ENCODE assay signal across 10 mouse cellular contexts in genomic region chr12:45929760-45930150, GRCm38 (mm10).
DNase-seq lines count a peak whose midpoint lies in the region; ATAC-seq and TF ChIP-seq lines count a peak whose summit lies in the region.
"Had no signal": no experiment of that assay in that cellular context is flagged by ENCODE, and none has a peak within 500 bp of the region (broad histone marks: within the 10 kb centered on the region; RNA-seq: fewer than 3 reads in every experiment).

No protein-coding gene starts in this region.

- no peak overlapping the region for H3K4me3 ChIP-seq in forebrain, embryonic 11.5 days (ENCODE audit: low read depth, low read length)
- no peak overlapping the region for H3K4me3 ChIP-seq in forebrain, embryonic 10.5 days
- H3K4me3 ChIP-seq in neural tube, embryonic 15.5 days (replicated peaks): no peak overlapping the region
- no peak overlapping the region for H3K4me3 ChIP-seq in liver, postnatal 0 days (ENCODE audit: low read depth, low read length)
- H3K4me3 ChIP-seq: limb, embryonic 13.5 days had no signal

- DNase-seq in forebrain, embryonic 11.5 days (ENCODE audit: low spot score): no peak
- no peak for DNase-seq in forebrain, embryonic 10.5 days (ENCODE audit: extremely low spot score, low spot score)
- peak; percentile 32 for DNase-seq in ES-CJ7 (ENCODE audit: low read depth, low spot score)
- DNase-seq in embryo, embryonic 10.5 days (ENCODE audit: low spot score): peak; percentile 49
- peak; percentile 25 for DNase-seq in layer of hippocampus, adult 11-12 months (ENCODE audit: low spot score)
- no peak for DNase-seq in spleen, postnatal 4 days (ENCODE audit: low spot score in 2 of 2)
- DNase-seq in liver, postnatal 0 days: no peak

- no peaks in the 10 kb centered on the region for H3K36me3 ChIP-seq in forebrain, embryonic 11.5 days (ENCODE audit: control insufficient read depth, insufficient read depth, low read length)
- no peaks in the 10 kb centered on the region for H3K36me3 ChIP-seq in forebrain, embryonic 10.5 days (replicated peaks)
- no peaks in the 10 kb centered on the region for H3K36me3 ChIP-seq in neural tube, embryonic 15.5 days
- no peaks in the 10 kb centered on the region for H3K36me3 ChIP-seq in liver, postnatal 0 days (replicated peaks; ENCODE audit: insufficient read depth, low read length)
- H3K36me3 ChIP-seq: limb, embryonic 13.5 days had no signal

- no peak overlapping the region for H3K4me2 ChIP-seq in forebrain, embryonic 11.5 days (ENCODE audit: low read depth, low read length, severe bottlenecking)
- H3K4me2 ChIP-seq in neural tube, embryonic 15.5 days: no peak overlapping the region
- H3K4me2 ChIP-seq in liver, postnatal 0 days (ENCODE audit: low read depth, low read length): no peak overlapping the region
- H3K4me2 ChIP-seq: limb, embryonic 13.5 days had no signal

- no peak for TF ChIP-seq EP300 in liver, postnatal 0 days (IDR thresholded peaks at IDR 0.05; ENCODE audit: low read depth)

- no peaks in the 10 kb centered on the region for H3K9me3 ChIP-seq in forebrain, embryonic 11.5 days (ENCODE audit: control insufficient read depth, low read length)
- no peaks in the 10 kb centered on the region for H3K9me3 ChIP-seq in forebrain, embryonic 10.5 days
- no peaks in the 10 kb centered on the region for H3K9me3 ChIP-seq in neural tube, embryonic 15.5 days (replicated peaks)
- no peaks in the 10 kb centered on the region for H3K9me3 ChIP-seq in liver, postnatal 0 days (ENCODE audit: low read length)
- H3K9me3 ChIP-seq: limb, embryonic 13.5 days had no signal

- TF ChIP-seq CTCF in liver, postnatal 0 days (IDR thresholded peaks at IDR 0.05; ENCODE audit: low read depth): no peak

- H3K27me3 ChIP-seq in forebrain, embryonic 11.5 days (ENCODE audit: control insufficient read depth, insufficient read depth, low read length): no peaks in the 10 kb centered on the region
- no peaks in the 10 kb centered on the region for H3K27me3 ChIP-seq in forebrain, embryonic 10.5 days (ENCODE audit: poor library complexity, severe bottlenecking)
- no peaks in the 10 kb centered on the region for H3K27me3 ChIP-seq in neural tube, embryonic 15.5 days (replicated peaks)
- H3K27me3 ChIP-seq in liver, postnatal 0 days (ENCODE audit: insufficient read depth, low read length): no peaks in the 10 kb centered on the region
- H3K27me3 ChIP-seq: CH12.LX; limb, embryonic 13.5 days had no signal

- H3K4me1 ChIP-seq in forebrain, embryonic 11.5 days (replicated peaks; ENCODE audit: control insufficient read depth, insufficient read depth, low read length): no peaks in the 10 kb centered on the region
- no peaks in the 10 kb centered on the region for H3K4me1 ChIP-seq in forebrain, embryonic 10.5 days
- peaks cover 5% of the 10 kb centered on the region; the same call in 1 of the 2 replicates for H3K4me1 ChIP-seq in neural tube, embryonic 15.5 days
- no peaks in the 10 kb centered on the region for H3K4me1 ChIP-seq in liver, postnatal 0 days (ENCODE audit: insufficient read depth)
- H3K4me1 ChIP-seq: limb, embryonic 13.5 days had no signal

- WGBS in forebrain, embryonic 11.5 days: 49% methylated on average over 3 of the region's 3 CpGs
- 51% methylated on average over 3 of the region's 3 CpGs for whole genome bisulfite sequencing in forebrain, embryonic 10.5 days
- WGBS in neural tube, embryonic 15.5 days: 34% methylated on average over 3 of the region's 3 CpGs
- 36% methylated on average over 3 of the region's 3 CpGs for WGBS in liver, postnatal 0 days (ENCODE audit: insufficient replicate concordance)

- no peak overlapping the region for H3K27ac ChIP-seq in forebrain, embryonic 11.5 days (ENCODE audit: low read depth, low read length)
- no peak overlapping the region for H3K27ac ChIP-seq in forebrain, embryonic 10.5 days
- 0 out of 2 replicates have a peak overlapping the region, but pooled peaks have one; percentile 54 for H3K27ac ChIP-seq in neural tube, embryonic 15.5 days (replicated peaks)
- H3K27ac ChIP-seq in liver, postnatal 0 days (ENCODE audit: low read depth): no peak overlapping the region
- H3K27ac ChIP-seq: limb, embryonic 13.5 days had no signal

- peak; percentile 69; the same call in 1 of the 2 replicates for ATAC-seq in forebrain, embryonic 11.5 days (replicated peaks; ENCODE audit: low FRiP score)
- peak; percentile 81; the same call in 1 of the 2 replicates for ATAC-seq in neural tube, embryonic 15.5 days (ENCODE audit: low FRiP score)
- ATAC-seq in liver, postnatal 0 days: no peak

- no peak overlapping the region for H3K9ac ChIP-seq in forebrain, embryonic 11.5 days (ENCODE audit: low read length)
- no peak overlapping the region for H3K9ac ChIP-seq in neural tube, embryonic 15.5 days (replicated peaks)
- no peak overlapping the region for H3K9ac ChIP-seq in liver, postnatal 0 days (replicated peaks)
- H3K9ac ChIP-seq: limb, embryonic 13.5 days had no signal

Comparison
In these comparisons a context has a peak if more than half of its experiments do, and no peak if none do; other contexts are left out.
1. DNase-seq: peak in ES-CJ7 (single experiment), embryo, embryonic 10.5 days (single experiment) and layer of hippocampus, adult 11-12 months (single experiment); none in forebrain, embryonic 11.5 days (single experiment), forebrain, embryonic 10.5 days (single experiment), spleen, postnatal 4 days (0 of 2) and liver, postnatal 0 days (single experiment).